Mouse (Mus musculus) small intestine, adult 2 months (tissue): ENCODE results near the gene Soat1.

ENCODE experiments used
- CTCF ChIP-seq: fragments of 200-500 bp; IDR thresholded peaks from 2 replicates; pipeline ENCODE4 v1.5.1; 2012; ENCODE audit warnings: low read depth, mild to moderate bottlenecking, control low read depth, inconsistent platforms, low read length, moderate library complexity, mixed read lengths; ENCODE audit not compliant: insufficient replicate concordance, insufficient read length; ENCODE audit errors: extremely low read depth
- POLR2A ChIP-seq: fragments of 200-500 bp; IDR thresholded peaks from 2 replicates; pipeline ENCODE4 v1.6.1; 2012; ENCODE audit warnings: low read depth, mild to moderate bottlenecking, control low read depth, inconsistent platforms, low read length, moderate library complexity

GRCm38 (mm10) chr1:156467655-156468255, 6.4 kb downstream of the Soat1 start:
- no peak for TF ChIP-seq CTCF
- no peak for TF ChIP-seq POLR2A
